Mouse (Mus musculus): Measurements from ENCODE around the gene Cables2. TPM values are rescaled to one million over a fixed set of nuclear protein-coding genes. Genes with fewer than 3 reads are reported as not detected.
A peak's percentile ranks its signal among the peaks of the same experiment; 100 is the strongest.
"Not testable (repeated sequence)": the region's sequence is repeated elsewhere in the genome, so short reads cannot be mapped to it uniquely, and the experiment has no call there.

The Cables2 gene
- total and polyA plus RNA-seq, 2 experiments, result 8.9 to 29.2 TPM

DNA sequence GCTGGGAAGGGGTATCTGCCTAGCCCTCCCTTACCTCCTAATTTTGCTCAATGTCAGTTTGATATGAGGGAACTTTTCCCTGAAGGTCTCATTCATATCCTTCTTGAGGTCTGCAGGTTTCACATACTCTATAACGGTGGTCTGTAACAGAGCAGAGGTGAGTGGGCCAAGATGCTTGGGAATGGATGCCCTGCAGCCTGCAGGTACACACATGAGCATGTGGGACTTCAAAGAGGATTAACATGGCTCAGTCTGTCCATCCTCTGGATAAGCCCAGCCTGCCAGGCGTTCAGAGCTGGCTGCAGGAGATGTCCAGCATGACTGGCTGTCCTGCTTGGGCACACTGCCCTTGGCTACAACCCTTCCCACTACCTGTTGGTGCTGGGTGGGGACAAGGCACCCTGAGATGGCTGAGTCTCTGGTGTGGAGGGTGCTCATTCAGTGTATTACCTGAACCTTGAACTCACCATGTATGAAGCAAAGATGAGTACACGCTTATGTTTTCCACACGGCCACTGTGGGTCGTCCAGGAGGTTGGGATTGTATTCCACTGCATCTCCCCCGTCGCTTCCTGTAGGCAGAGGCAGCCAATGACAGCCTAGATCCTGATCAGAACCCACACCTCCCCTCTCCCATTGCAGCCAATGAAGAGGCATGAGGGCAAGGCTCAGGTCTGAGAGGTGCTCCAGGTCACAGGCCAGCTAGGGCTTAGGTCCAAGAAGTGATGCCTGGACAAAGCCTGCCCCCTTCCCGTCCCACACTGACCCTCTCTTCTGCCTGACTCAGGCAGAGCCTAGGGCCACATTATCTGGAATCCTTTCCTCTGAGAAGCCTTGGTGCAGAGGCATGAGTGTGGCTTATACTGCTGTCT, 12.5 kb downstream of the Cables2 start:
- Histone ChIP-seq H3K79me2 (ENCODE audit: control insufficient read depth, insufficient read depth, low read length) (no peaks in the 10 kb centered on the region), H3K36me3 (ENCODE audit: control insufficient read depth, insufficient read depth, low read length) (peaks cover 7% of the 10 kb centered on the region; the same call in 1 of the 2 replicates), H3K9ac (ENCODE audit: low read depth, low read length) (no peak overlapping the region), H3K27ac (replicated peaks; ENCODE audit: insufficient read depth, low read depth, low read length) (no peak overlapping the region), H3K4me1 (ENCODE audit: control insufficient read depth, insufficient read depth, low read length) (peaks cover 4% of the 10 kb centered on the region), H3K4me3 (ENCODE audit: insufficient read depth, low read depth, low read length) (no peak overlapping the region), H3K27me3 (ENCODE audit: control insufficient read depth, insufficient read depth, low read length) (no peaks in the 10 kb centered on the region)
- DNase-seq (ENCODE audit: extremely low read depth, low read depth, low spot score), result no peak
- WGBS, result 49% methylated on average over 8 of the region's 8 CpGs
- no peak for TF ChIP-seq POLR2A (IDR thresholded peaks at IDR 0.05; ENCODE audit: extremely low read depth, insufficient read depth, low read length)
- TF ChIP-seq CTCF (IDR thresholded peaks at IDR 0.05; ENCODE audit: low read depth, low read length), result no peak

DNA sequence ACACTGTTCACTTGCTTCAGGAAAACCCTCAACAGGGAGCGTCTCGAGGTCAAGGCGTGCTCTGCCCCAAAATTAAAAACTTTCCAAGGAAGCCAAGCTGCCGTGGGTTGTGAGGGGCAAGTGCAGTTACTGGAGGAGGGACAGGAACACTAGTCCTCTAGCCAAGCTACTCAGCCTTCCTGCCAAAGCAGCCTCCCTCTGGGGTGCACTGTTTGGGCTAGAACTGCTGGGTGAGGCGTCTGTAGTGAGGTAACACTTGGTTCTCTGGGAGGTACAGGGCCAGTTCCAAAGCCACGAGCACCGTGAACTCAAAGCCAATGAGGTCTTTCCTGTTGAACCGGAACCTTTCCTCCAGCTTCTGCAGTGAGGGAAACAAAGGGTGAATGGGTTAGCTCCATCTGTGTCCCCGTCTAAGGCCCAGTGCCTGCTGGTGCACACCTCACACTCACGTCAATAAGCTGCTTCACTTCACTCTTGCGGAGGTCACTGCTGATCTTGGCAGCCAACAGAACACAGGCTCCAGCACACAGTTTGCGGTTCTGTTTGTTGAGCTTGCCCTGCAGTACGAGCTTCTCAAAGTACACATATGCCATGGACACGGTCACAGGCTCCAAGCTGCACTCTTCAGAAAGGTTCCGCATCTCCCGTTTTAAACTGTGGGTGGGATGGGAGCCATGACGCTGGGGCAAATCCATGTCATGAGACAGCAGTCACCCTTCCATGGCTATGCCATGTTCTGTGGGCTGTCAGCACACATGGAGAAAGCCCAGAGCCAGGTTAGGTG, 13.3 kb downstream of the Cables2 start:
- H3K9ac ChIP-seq (ENCODE audit: low read depth, low read length); H3K27me3 ChIP-seq (ENCODE audit: control insufficient read depth, insufficient read depth, low read length); H3K79me2 ChIP-seq (ENCODE audit: control insufficient read depth, insufficient read depth, low read length); H3K4me1 ChIP-seq (ENCODE audit: control insufficient read depth, insufficient read depth, low read length); H3K27ac ChIP-seq (replicated peaks; ENCODE audit: insufficient read depth, low read depth, low read length); H3K36me3 ChIP-seq (ENCODE audit: control insufficient read depth, insufficient read depth, low read length); H3K4me3 ChIP-seq (ENCODE audit: insufficient read depth, low read depth, low read length): not testable (repeated sequence)
- 37% methylated on average over 17 of the region's 17 CpGs for WGBS
- peak; percentile 38 for DNase-seq (ENCODE audit: extremely low read depth, low read depth, low spot score)

GRCm38 (mm10) chr2:180258951-180259484, 14.3 kb downstream of the Cables2 start:
- 74% methylated on average over 10 of the region's 10 CpGs for WGBS
- not testable (repeated sequence) for H3K9ac ChIP-seq (ENCODE audit: low read depth, low read length); H3K4me1 ChIP-seq (ENCODE audit: control insufficient read depth, insufficient read depth, low read length); H3K4me3 ChIP-seq (ENCODE audit: insufficient read depth, low read depth, low read length); H3K27me3 ChIP-seq (ENCODE audit: control insufficient read depth, insufficient read depth, low read length); H3K36me3 ChIP-seq (ENCODE audit: control insufficient read depth, insufficient read depth, low read length); H3K79me2 ChIP-seq (ENCODE audit: control insufficient read depth, insufficient read depth, low read length); DNase-seq (ENCODE audit: extremely low read depth, low read depth, low spot score); H3K27ac ChIP-seq (replicated peaks; ENCODE audit: insufficient read depth, low read depth, low read length)

DNA sequence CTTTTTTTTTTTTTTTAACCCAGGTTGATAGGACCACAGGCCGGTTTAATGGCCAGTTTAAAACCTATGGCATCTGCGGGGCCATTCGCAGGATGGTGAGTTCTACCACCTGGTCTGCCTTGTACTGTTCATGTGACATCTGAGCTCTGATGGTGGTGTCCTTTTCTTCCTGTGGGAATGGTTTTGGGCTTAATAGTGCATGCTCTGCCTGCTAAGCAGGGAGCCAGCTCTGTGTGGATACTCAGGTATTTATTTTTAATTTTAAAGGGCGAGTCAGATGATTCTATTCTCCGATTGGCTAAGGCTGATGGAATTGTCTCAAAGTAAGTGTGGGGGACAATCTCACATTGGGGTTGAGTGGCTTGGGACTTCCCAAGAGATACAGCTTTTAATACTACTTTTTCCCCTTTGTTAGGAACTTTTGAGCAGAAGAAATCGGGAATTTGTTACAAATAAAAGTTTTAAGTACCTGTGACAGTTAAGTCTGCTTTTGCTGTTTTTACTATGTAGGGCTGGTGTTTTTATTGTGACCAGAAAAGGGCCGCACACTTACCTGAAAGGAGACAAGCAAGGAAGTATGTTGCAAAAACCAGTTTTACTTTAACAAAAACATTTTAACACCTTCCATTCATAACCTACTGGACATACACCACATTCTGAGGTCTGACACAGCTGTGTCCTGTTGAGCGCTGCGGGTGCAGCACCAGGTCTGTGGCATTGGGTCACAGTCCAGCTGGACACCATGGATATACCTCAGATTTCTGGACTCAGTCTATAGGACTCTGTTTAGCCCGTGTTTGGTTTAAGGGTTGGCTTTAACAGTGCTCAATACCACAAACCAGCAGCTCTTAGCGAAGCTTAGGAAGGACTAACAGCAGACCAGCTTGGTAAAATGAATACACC, 15.1 kb downstream of the Cables2 start:
- no peak for TF ChIP-seq CTCF (IDR thresholded peaks at IDR 0.05; ENCODE audit: low read depth, low read length)
- TF ChIP-seq POLR2A (IDR thresholded peaks at IDR 0.05; ENCODE audit: extremely low read depth, insufficient read depth, low read length), result no peak
- H3K9ac ChIP-seq (ENCODE audit: low read depth, low read length), result peak overlapping the region; percentile 85
- DNase-seq (ENCODE audit: extremely low read depth, low read depth, low spot score), result no peak
- peak overlapping the region; percentile 72 for H3K4me3 ChIP-seq (ENCODE audit: insufficient read depth, low read depth, low read length)
- peaks cover 4% of the 10 kb centered on the region for H3K4me1 ChIP-seq (ENCODE audit: control insufficient read depth, insufficient read depth, low read length)
- H3K79me2 ChIP-seq (ENCODE audit: control insufficient read depth, insufficient read depth, low read length), result no peaks in the 10 kb centered on the region
- peaks cover 7% of the 10 kb centered on the region; the same call in 1 of the 2 replicates for H3K36me3 ChIP-seq (ENCODE audit: control insufficient read depth, insufficient read depth, low read length)
- H3K27ac ChIP-seq (replicated peaks; ENCODE audit: insufficient read depth, low read depth, low read length), result peak overlapping the region; percentile 45; the same call in 1 of the 2 replicates
- no peaks in the 10 kb centered on the region for H3K27me3 ChIP-seq (ENCODE audit: control insufficient read depth, insufficient read depth, low read length)
- WGBS, result 45% methylated on average over 11 of the region's 11 CpGs

DNA sequence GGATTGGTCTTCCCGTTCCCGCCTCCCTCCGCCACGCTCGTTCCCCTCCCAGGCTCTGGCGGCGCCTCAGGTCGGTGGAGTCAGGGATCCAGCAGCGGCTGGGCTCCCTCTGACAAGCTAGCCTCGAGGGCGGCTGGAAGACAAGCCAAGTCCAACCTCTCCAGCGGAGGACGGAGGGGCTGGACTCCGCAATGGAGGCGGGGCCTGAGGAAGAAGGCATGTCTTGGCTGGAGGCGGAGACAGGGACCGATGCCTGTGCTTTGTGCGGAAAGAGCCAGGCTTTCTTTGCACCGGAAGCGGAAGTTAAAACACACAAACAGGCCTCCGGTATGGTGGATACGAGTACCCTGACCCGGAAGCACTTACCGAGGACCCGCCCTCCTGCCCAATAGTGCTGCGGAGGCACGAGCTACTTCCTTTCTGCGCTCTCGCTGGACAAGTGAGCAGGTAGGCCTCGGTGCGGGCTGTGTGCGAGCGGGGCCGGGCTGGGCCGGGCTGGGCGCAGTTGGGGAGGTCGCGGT, 16.2 kb downstream of the Cables2 start, which contains the start of gene Rps21:
Gene Rps21, plus strand, starts transcription at position 377 of the 521 bp plus-strand sequence.
- H3K4me1 ChIP-seq (ENCODE audit: control insufficient read depth, insufficient read depth, low read length), result peaks cover 4% of the 10 kb centered on the region
- H3K36me3 ChIP-seq (ENCODE audit: control insufficient read depth, insufficient read depth, low read length), result peaks cover 7% of the 10 kb centered on the region; the same call in 1 of the 2 replicates
- WGBS, result under 1% methylated on average over 38 of the region's 38 CpGs
- TF ChIP-seq CTCF (IDR thresholded peaks at IDR 0.05; ENCODE audit: low read depth, low read length) (no peak), POLR2A (IDR thresholded peaks at IDR 0.05; ENCODE audit: extremely low read depth, insufficient read depth, low read length) (peak; percentile 94)
- peak within 1 kb of the TSS; percentile 72 for H3K4me3 ChIP-seq (ENCODE audit: insufficient read depth, low read depth, low read length)
- no peaks in the 10 kb centered on the region for H3K27me3 ChIP-seq (ENCODE audit: control insufficient read depth, insufficient read depth, low read length)
- no peaks in the 10 kb centered on the region for H3K79me2 ChIP-seq (ENCODE audit: control insufficient read depth, insufficient read depth, low read length)
- peak within 1 kb of the TSS; percentile 85 for H3K9ac ChIP-seq (ENCODE audit: low read depth, low read length)
- H3K27ac ChIP-seq (replicated peaks; ENCODE audit: insufficient read depth, low read depth, low read length), result peak within 1 kb of the TSS; percentile 64
- DNase-seq (ENCODE audit: extremely low read depth, low read depth, low spot score), result peak; percentile 99
